ENCODE assay signal across 9 mouse cellular contexts in genomic region chr1:150591253-150591652, GRCm38 (mm10).
A peak's percentile ranks its signal among the peaks of the same experiment; 100 is the strongest.
DNase-seq lines count a peak whose midpoint lies in the region; ATAC-seq and TF ChIP-seq lines count a peak whose summit lies in the region.
"Had no signal": no experiment of that assay in that cellular context is flagged by ENCODE, and none has a peak within 500 bp of the region (broad histone marks: within the 10 kb centered on the region; RNA-seq: fewer than 3 reads in every experiment).

No protein-coding gene starts in this region.

- 34% methylated on average over 2 of the region's 2 CpGs for WGBS in midbrain, embryonic 10.5 days
- WGBS in midbrain, embryonic 16.5 days: 32% methylated on average over 2 of the region's 2 CpGs
- WGBS in hindbrain, postnatal 0 days: 35% methylated on average over 2 of the region's 2 CpGs

- H3K4me3 ChIP-seq in midbrain, embryonic 10.5 days: no peak overlapping the region
- no peak overlapping the region for H3K4me3 ChIP-seq in midbrain, embryonic 16.5 days (ENCODE audit: low read depth, low read length)
- H3K4me3 ChIP-seq in cortical plate, adult 2 months (ENCODE audit: insufficient read depth, low read length): no peak overlapping the region
- no peak overlapping the region for H3K4me3 ChIP-seq in hindbrain, postnatal 0 days (ENCODE audit: low read length)
- H3K4me3 ChIP-seq: myocyte had no signal

- H3K4me2 ChIP-seq in midbrain, embryonic 16.5 days (ENCODE audit: low read length): no peak overlapping the region
- no peak overlapping the region for H3K4me2 ChIP-seq in hindbrain, postnatal 0 days (ENCODE audit: low read depth, low read length)

- no peaks in the 10 kb centered on the region for H3K36me3 ChIP-seq in midbrain, embryonic 10.5 days
- no peaks in the 10 kb centered on the region for H3K36me3 ChIP-seq in midbrain, embryonic 16.5 days (ENCODE audit: control insufficient read depth, insufficient read depth, low read length)
- no peaks in the 10 kb centered on the region for H3K36me3 ChIP-seq in hindbrain, postnatal 0 days (ENCODE audit: insufficient read depth, low read length)

- H3K4me1 ChIP-seq in midbrain, embryonic 10.5 days: 0 out of 2 replicates have a peak, but pooled peaks cover 5% of the 10 kb centered on the region
- H3K4me1 ChIP-seq in midbrain, embryonic 16.5 days (ENCODE audit: control insufficient read depth, insufficient read depth, low read length): no peaks in the 10 kb centered on the region
- no peaks in the 10 kb centered on the region for H3K4me1 ChIP-seq in cortical plate, adult 2 months (ENCODE audit: control insufficient read depth, insufficient read depth, low read length)
- no peaks in the 10 kb centered on the region for H3K4me1 ChIP-seq in hindbrain, postnatal 0 days (ENCODE audit: insufficient read depth, low read length)

- no peak for ATAC-seq in midbrain, embryonic 16.5 days
- no peak for ATAC-seq in hindbrain, postnatal 0 days

- peak; percentile 47 for DNase-seq in midbrain, embryonic 10.5 days (ENCODE audit: low spot score)
- DNase-seq in ZHBTc4 (ENCODE audit: low read depth, low spot score): peak; percentile 63
- DNase-seq in hindbrain, postnatal 0 days (ENCODE audit: low spot score): peak; percentile 64
- DNase-seq in left cerebral cortex, postnatal 4 days: peak; percentile 54
- peak; percentile 81 for DNase-seq in retina, embryonic 14.5 days (ENCODE audit: low spot score)
- no peak for DNase-seq in spleen, postnatal 14 days (ENCODE audit: low spot score in 2 of 2)

- no peak for TF ChIP-seq POLR2A in cortical plate, adult 2 months (IDR thresholded peaks at IDR 0.05; ENCODE audit: extremely low read depth, insufficient read depth, low read length)

- H3K27ac ChIP-seq in midbrain, embryonic 10.5 days (replicated peaks): no peak overlapping the region
- H3K27ac ChIP-seq in midbrain, embryonic 16.5 days (ENCODE audit: low read length): no peak overlapping the region
- H3K27ac ChIP-seq in cortical plate, adult 2 months (ENCODE audit: insufficient read depth, low read length): no peak overlapping the region
- H3K27ac ChIP-seq in hindbrain, postnatal 0 days: no peak overlapping the region

- intact Hi-C loops in left cerebral cortex, postnatal 4 days (cut with DNase I): no loop called here

- no peaks in the 10 kb centered on the region for H3K9me3 ChIP-seq in midbrain, embryonic 10.5 days (replicated peaks)
- no peaks in the 10 kb centered on the region for H3K9me3 ChIP-seq in midbrain, embryonic 16.5 days (replicated peaks; ENCODE audit: control insufficient read depth, low read length, poor library complexity, severe bottlenecking)
- no peaks in the 10 kb centered on the region for H3K9me3 ChIP-seq in hindbrain, postnatal 0 days (ENCODE audit: low read length)

- no peak overlapping the region for H3K9ac ChIP-seq in midbrain, embryonic 16.5 days (ENCODE audit: low read depth, low read length)
- no peak overlapping the region for H3K9ac ChIP-seq in hindbrain, postnatal 0 days (replicated peaks; ENCODE audit: low read length)

- H3K27me3 ChIP-seq in midbrain, embryonic 10.5 days (ENCODE audit: low read depth, poor library complexity, severe bottlenecking): peaks cover 24% of the 10 kb centered on the region
- no peaks in the 10 kb centered on the region for H3K27me3 ChIP-seq in midbrain, embryonic 16.5 days (ENCODE audit: control insufficient read depth, insufficient read depth, low read depth, low read length)
- no peaks in the 10 kb centered on the region for H3K27me3 ChIP-seq in hindbrain, postnatal 0 days (ENCODE audit: insufficient read depth, low read length)

- peak; percentile 48; the same call in 1 of the 2 replicates for TF ChIP-seq CTCF in cortical plate, adult 2 months (IDR thresholded peaks at IDR 0.05; ENCODE audit: extremely low read depth, insufficient read depth, low read length)
- peak; percentile 80 for TF ChIP-seq CTCF in hindbrain, postnatal 0 days (IDR thresholded peaks at IDR 0.05; ENCODE audit: low read depth)

Comparison
In these comparisons a context has a peak if more than half of its experiments do, and no peak if none do; other contexts are left out.
1. DNase-seq: peak in midbrain, embryonic 10.5 days (single experiment), ZHBTc4 (single experiment), hindbrain, postnatal 0 days (single experiment), left cerebral cortex, postnatal 4 days (single experiment) and retina, embryonic 14.5 days (single experiment); none in spleen, postnatal 14 days (0 of 2).